Mouse (Mus musculus) liver, embryonic 14.5 days (tissue): ENCODE measurements around the gene Ddb2. TPM values are rescaled to one million over a fixed set of nuclear protein-coding genes. Genes with fewer than 3 reads are reported as not detected.

Experiments
- ATAC-seq: fragments of 200-750 bp; cut with Nextera tagmentation; 2 replicates; pipeline ENCODE4 v1.8.0; 2017; ENCODE audit warnings: moderate number of reproducible peaks, mild to moderate bottlenecking, moderate library complexity; ENCODE audit not compliant: insufficient read depth
- DNase-seq, 3 experiments: peaks; one replicate each; pipeline ENCODE4 v3.0.0-alpha.2; 2012 to 2013; ENCODE audit warnings: low read depth in 3 of 3, low spot score in 3 of 3
- H3K27ac ChIP-seq: fragments of 300-500 bp; sonication (generic); 2 replicates; pipeline ENCODE4 v1.5.1; 2014; ENCODE audit warnings: moderate library complexity, mild to moderate bottlenecking, control low read depth, inconsistent platforms
- H3K27me3 ChIP-seq: fragments of 300-500 bp; sonication (generic); 2 replicates; pipeline ENCODE4 v1.6.1; 2014; ENCODE audit warnings: mild to moderate bottlenecking, low read length, moderate library complexity; ENCODE audit not compliant: control insufficient read depth, insufficient read depth
- H3K36me3 ChIP-seq: fragments of 300-500 bp; sonication (generic); replicated peaks from 2 replicates; pipeline ENCODE4 v1.6.1; 2014; ENCODE audit warnings: low read depth; ENCODE audit not compliant: control insufficient read depth, insufficient read depth
- H3K4me1 ChIP-seq, 2 experiments: fragments of 200-500 bp in 1 of 2; fragments of 300-500 bp in 1 of 2; sonication (generic) in 1 of 2; replicated peaks; 2 replicates each; pipeline ENCODE4 v1.6.1; 2012 to 2014; ENCODE audit warnings: antibody characterized with exemption in 1 of 2, inconsistent platforms in 1 of 2, low read length in 1 of 2; ENCODE audit not compliant: control insufficient read depth in 2 of 2, insufficient read depth in 2 of 2
- H3K4me2 ChIP-seq: fragments of 300-500 bp; sonication (generic); 2 replicates; pipeline ENCODE4 v1.6.1; 2014; ENCODE audit warnings: low read depth, mild to moderate bottlenecking, control low read depth, moderate library complexity
- H3K4me3 ChIP-seq, 2 experiments: fragments of 200-500 bp in 1 of 2; fragments of 300-500 bp in 1 of 2; sonication (generic) in 1 of 2; 2 replicates each; pipeline ENCODE4 v1.5.1; 2012 to 2014; ENCODE audit warnings: low read depth in 2 of 2, low read length in 2 of 2, mild to moderate bottlenecking in 2 of 2, control low read depth in 1 of 2, inconsistent platforms in 1 of 2, moderate library complexity in 1 of 2; ENCODE audit not compliant: insufficient read depth in 1 of 2
- H3K9ac ChIP-seq: fragments of 300-500 bp; sonication (generic); replicated peaks from 2 replicates; pipeline ENCODE4 v1.6.1; 2014; ENCODE audit warnings: mild to moderate bottlenecking, control low read depth, moderate library complexity
- H3K9me3 ChIP-seq: fragments of 300-500 bp; sonication (generic); 2 replicates; pipeline ENCODE4 v1.6.1; 2016; ENCODE audit warnings: low read length, mixed read lengths; ENCODE audit not compliant: control insufficient read depth
- CTCF ChIP-seq: IDR thresholded peaks from 2 replicates; pipeline ENCODE4 v1.5.1; 2016; ENCODE audit warnings: antibody characterized with exemption, low read depth, control low read depth
- EP300 ChIP-seq: IDR thresholded peaks from 2 replicates; pipeline ENCODE4 v1.6.1; 2016; ENCODE audit warnings: antibody characterized with exemption, low read depth
- WGBS: fragments of 180-500 bp; shearing (Covaris S2); extraction: QIAGEN DNeasy Blood & Tissue Kit; methylation state at CpG from one replicate; pipeline ENCODE4 v1.1.7; 2014; ENCODE audit not compliant: insufficient replicate concordance; 5-methylcytosine and 5-hydroxymethylcytosine counted together
- polyA plus RNA-seq, 2 experiments: library from polyadenylated mRNA; depleted of rRNA in 1 of 2; stranded (reverse) in 1 of 2; unstranded in 1 of 2; fragments of >200 nt; fragmentation: Nextera tagmentation in 1 of 2; extraction: Ambion mirVana in 1 of 2; gene quantifications; 2 replicates each; pipeline versions ENCODE4 v1.2.1 to v1.2.3; 2012 to 2014

The Ddb2 gene
- polyA plus RNA-seq, 2 experiments = 5.9 to 9.0 TPM

DNA sequence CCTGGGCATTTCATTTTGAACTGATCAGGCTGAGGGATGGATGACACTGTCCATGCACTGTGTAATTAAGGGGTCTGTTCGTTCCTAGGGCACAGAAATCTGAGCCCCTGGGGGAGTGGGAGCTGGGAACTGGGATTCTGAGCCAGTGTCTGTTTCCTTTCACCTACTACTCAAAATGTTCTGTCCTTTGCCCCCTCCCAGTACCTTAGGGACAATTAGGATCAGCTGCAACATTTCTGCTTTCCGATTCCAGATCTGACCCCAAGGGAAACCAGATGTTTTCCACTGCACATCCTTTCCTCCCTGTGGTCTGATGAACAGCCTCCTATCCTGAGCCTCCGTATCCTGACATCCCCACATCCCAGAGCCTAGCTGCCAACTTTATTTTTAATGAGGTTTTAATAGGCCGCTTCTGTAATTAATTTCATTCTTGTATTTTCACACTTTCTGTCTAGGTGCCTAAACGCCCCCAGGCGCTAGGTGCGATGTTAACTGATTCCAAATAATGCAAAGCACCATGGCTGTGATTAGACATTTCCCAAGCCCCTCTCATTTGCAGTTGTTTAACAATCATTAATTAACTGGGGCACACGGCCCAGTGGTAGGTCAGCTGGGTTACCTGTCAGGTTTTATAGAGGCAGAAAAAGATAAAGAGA is 18.1 kb upstream of the Ddb2 start:
- peaks cover 49% of the 10 kb centered on the region for H3K27me3 ChIP-seq
- WGBS = 34% methylated on average over 8 of the region's 8 CpGs
- ATAC-seq (no peak), DNase-seq (no peak)
- H3K9me3 ChIP-seq = no peaks in the 10 kb centered on the region
- TF ChIP-seq EP300 (no peak), CTCF (no peak)
- H3K36me3 ChIP-seq = no peaks in the 10 kb centered on the region
- H3K27ac ChIP-seq = no peak overlapping the region
- H3K4me1 ChIP-seq = no peaks in the 10 kb centered on the region
- H3K4me2 ChIP-seq = no peak overlapping the region
- no peak overlapping the region for H3K4me3 ChIP-seq
- no peak overlapping the region for H3K9ac ChIP-seq

DNA sequence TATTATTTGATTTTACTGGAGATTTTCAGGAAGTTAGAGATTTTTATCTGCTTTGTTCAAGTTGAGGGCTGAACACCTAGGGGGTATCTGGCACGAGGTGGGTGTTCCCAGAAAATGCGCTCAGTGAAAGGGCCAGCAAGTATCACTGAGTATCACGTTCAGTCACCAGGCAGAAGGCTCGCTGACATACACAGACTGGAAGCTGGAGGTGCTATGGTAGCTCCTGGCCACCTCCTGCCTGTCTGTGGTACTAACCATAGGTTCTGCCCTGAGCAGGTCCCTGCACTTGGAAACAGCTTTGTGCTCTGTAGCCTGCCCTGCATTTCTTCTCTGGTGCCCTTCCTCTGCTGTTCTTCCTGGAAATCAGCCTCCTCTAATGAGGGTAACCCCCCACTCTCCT is 15.7 kb upstream of the Ddb2 start:
- TF ChIP-seq EP300 (no peak), CTCF (no peak)
- Histone ChIP-seq H3K4me2 (no peak overlapping the region), H3K27ac (no peak overlapping the region), H3K9me3 (no peaks in the 10 kb centered on the region), H3K4me3 (no peak overlapping the region), H3K36me3 (no peaks in the 10 kb centered on the region), H3K4me1 (no peaks in the 10 kb centered on the region), H3K9ac (no peak overlapping the region), H3K27me3 (peaks cover 40% of the 10 kb centered on the region)
- ATAC-seq (no peak), DNase-seq (no peak)
- WGBS = 42% methylated on average over 4 of the region's 4 CpGs

DNA sequence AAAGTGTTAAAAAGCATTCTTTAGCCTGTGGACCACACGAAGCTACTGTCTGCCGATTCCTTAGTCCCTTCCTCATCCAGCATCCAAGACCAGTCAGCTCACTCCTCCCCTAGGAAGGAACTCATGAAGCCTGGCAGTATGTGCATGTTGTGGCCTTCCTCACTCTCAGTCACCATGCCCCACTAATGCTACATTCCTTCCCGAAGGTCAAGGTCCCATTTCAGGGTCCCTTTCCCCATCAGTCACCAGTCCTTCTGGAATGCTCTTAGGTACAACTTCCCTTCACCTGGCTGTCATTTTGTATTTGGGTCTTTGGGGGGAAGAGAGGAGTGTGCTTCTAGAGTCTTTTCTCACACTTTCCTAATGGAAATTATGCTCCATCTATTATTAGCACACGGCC is 15.2 kb upstream of the Ddb2 start:
- Histone ChIP-seq H3K36me3 (no peaks in the 10 kb centered on the region), H3K27ac (no peak overlapping the region), H3K4me2 (no peak overlapping the region), H3K27me3 (peaks cover 35% of the 10 kb centered on the region), H3K9me3 (no peaks in the 10 kb centered on the region), H3K9ac (no peak overlapping the region), H3K4me1 (no peaks in the 10 kb centered on the region), H3K4me3 (no peak overlapping the region)
- ATAC-seq (no peak), DNase-seq (no peak)
- WGBS = 58% methylated on average over 4 of the region's 4 CpGs
- TF ChIP-seq EP300 = no peak
- TF ChIP-seq CTCF = no peak

DNA sequence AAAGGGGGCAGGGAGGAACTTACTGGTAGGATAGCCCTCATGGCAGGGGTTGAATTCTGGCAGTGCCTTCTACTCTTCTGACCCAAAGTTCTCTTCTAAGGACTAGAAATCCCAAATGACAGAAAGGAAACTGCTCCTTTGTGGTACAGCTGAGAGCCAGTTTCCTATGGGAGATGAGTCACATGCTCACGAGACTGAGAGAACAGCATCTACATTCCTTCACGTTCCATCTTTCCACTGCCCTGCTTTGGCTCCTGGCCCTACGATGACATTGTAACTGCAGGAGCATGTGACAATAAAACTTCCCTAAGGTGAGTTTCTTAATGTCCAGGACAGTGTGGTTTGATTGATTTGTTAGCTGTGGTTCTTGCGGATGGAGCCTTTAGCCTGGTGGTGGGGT is 11.6 kb upstream of the Ddb2 start:
- Histone ChIP-seq H3K9ac (no peak overlapping the region), H3K36me3 (no peaks in the 10 kb centered on the region), H3K4me2 (no peak overlapping the region), H3K27me3 (peaks cover 9% of the 10 kb centered on the region), H3K4me3 (no peak overlapping the region), H3K9me3 (no peaks in the 10 kb centered on the region), H3K4me1 (peaks cover 12 to 15% of the 10 kb centered on the region in 2 experiments), H3K27ac (no peak overlapping the region)
- WGBS = 68% methylated on average over 4 of the region's 4 CpGs
- no peak for ATAC-seq
- no peak for DNase-seq
- no peak for TF ChIP-seq EP300
- no peak for TF ChIP-seq CTCF

DNA sequence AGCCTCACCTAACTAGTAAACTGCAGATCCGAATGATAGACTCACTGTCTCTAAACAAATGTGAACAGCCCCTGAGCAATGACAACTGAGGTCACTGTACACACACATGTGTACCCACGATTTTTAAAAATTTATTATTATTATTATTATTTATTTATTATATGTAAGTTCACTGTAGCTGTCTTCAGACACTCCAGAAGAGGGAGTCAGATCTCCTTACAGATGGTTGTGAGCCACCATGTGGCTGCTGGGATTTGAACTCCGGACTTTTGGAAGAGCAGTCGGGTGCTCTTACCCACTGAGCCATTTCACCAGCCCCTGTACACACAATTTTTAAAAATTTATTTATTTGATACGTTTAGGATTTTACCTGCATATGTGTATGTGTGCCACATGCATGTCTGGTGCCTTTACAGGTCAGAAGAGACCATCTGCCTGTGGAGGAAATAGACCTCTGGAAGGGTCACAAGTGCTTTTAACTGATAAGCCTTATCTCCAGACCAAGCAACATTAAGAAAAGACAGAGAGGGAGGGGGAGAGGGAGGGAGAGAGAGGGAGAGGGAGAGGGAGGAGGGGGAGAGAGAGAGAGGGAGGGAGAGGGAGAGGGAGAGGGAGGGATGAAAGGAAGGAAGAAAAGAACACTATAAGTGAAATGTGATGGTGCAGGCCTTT is 7.9 kb upstream of the Ddb2 start:
- ATAC-seq = peak; percentile 92
- Histone ChIP-seq H3K9me3 (no peaks in the 10 kb centered on the region), H3K27me3 (no peaks in the 10 kb centered on the region; the same call in 1 of the 2 replicates), H3K4me1 (peaks cover 17 to 27% of the 10 kb centered on the region in 2 experiments), H3K27ac (no peak overlapping the region), H3K36me3 (no peaks in the 10 kb centered on the region), H3K4me3 (no peak overlapping the region), H3K4me2 (peak overlapping the region; percentile 18), H3K9ac (no peak overlapping the region; the same call in none of the 2 replicates)
- WGBS = 38% methylated on average over 5 of the region's 5 CpGs
- TF ChIP-seq CTCF (no peak), EP300 (peak; percentile 83)
- DNase-seq = peak; percentile 59 to 68 (median 62)
